Mouse (Mus musculus): ENCODE results near the gene Mrpl43. TPM values are rescaled to one million over a fixed set of nuclear protein-coding genes. Genes with fewer than 3 reads are reported as not detected.
"Not testable (repeated sequence)": the region's sequence is repeated elsewhere in the genome, so short reads cannot be mapped to it uniquely, and the experiment has no call there.

Mrpl43 gene
- polyA plus RNA-seq, 1 experiment from 2014 or later: 79.9 TPM

DNA sequence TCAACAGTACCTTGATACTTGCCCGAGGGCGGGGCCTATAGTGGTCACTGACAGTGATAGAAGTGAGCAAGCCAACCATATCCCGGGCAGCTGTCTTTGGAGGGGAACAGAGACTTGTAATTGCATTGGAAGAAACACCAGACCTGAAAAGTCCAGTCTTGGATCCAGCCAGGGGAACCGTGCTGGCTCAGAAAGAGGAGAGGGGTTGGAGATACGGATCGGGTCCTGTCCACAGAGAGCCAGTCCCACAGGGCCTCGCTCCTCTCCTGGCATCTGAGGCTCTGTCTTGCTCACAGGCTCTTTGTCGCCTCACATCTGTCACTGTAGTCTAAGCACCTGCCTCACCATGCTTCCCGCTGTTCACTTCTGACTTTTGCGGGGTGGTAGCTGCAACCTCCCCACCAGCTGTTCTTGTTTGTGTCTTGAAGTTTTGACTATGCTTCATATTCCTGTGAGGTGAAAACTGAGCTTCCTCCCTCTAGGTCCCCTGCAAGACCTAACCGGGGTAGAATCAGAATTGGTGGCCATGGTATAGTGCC lies 38.2 kb upstream of the Mrpl43 start:
- 44% methylated on average over 11 of the region's 11 CpGs for WGBS
- Histone ChIP-seq H3K4me2 (ENCODE audit: low read length) (no peak overlapping the region), H3K4me1 (replicated peaks; ENCODE audit: insufficient read depth, low read length) (peaks cover 14% of the 10 kb centered on the region), H3K27me3 (ENCODE audit: insufficient read depth, low read length) (0 out of 2 replicates have a peak, but pooled peaks cover 4% of the 10 kb centered on the region), H3K4me3 (replicated peaks; ENCODE audit: low read depth, low read length) (no peak overlapping the region), H3K27ac (no peak overlapping the region), H3K36me3 (ENCODE audit: insufficient read depth, low read length) (0 out of 2 replicates have a peak, but pooled peaks cover 2% of the 10 kb centered on the region), H3K9ac (ENCODE audit: low read depth, low read length) (no peak overlapping the region), H3K9me3 (replicated peaks; ENCODE audit: low read length) (no peaks in the 10 kb centered on the region)
- DNase-seq (ENCODE audit: low spot score): no peak
- TF ChIP-seq CTCF (IDR thresholded peaks at IDR 0.05; ENCODE audit: low read depth): no peak
- no peak for ATAC-seq (replicated peaks; ENCODE audit: low FRiP score, low read depth)

DNA sequence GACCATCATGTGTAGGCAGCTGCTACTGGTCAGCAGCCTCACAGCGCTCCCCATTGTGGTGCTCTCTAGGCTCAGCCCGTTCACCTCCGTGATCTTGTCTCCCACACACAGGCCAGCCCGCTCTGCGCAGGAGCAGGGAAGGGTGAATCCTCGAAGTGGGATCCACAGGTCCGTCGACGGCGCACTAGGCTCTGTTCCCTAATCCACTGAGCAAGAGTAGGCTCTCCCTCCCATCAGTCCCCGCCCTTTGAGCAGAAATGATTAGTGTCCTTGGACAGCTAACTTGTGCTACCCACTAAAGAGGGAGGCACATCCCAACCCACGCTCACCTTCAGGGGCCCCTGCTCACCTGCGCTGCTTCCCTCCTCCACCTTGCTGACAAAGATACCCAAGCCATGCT lies 34.0 kb upstream of the Mrpl43 start:
- H3K9me3 ChIP-seq (replicated peaks; ENCODE audit: low read length): no peaks in the 10 kb centered on the region
- WGBS: 42% methylated on average over 13 of the region's 13 CpGs
- ATAC-seq (replicated peaks; ENCODE audit: low FRiP score, low read depth) (no peak), DNase-seq (ENCODE audit: low spot score) (no peak)
- H3K4me3 ChIP-seq (replicated peaks; ENCODE audit: low read depth, low read length): no peak overlapping the region
- H3K27me3 ChIP-seq (ENCODE audit: insufficient read depth, low read length): 0 out of 2 replicates have a peak, but pooled peaks cover 4% of the 10 kb centered on the region
- H3K36me3 ChIP-seq (ENCODE audit: insufficient read depth, low read length): no peaks in the 10 kb centered on the region
- H3K27ac ChIP-seq: no peak overlapping the region
- no peak overlapping the region for H3K4me2 ChIP-seq (ENCODE audit: low read length)
- TF ChIP-seq CTCF (IDR thresholded peaks at IDR 0.05; ENCODE audit: low read depth): no peak
- no peak overlapping the region for H3K9ac ChIP-seq (ENCODE audit: low read depth, low read length)
- no peaks in the 10 kb centered on the region for H3K4me1 ChIP-seq (replicated peaks; ENCODE audit: insufficient read depth, low read length)

DNA sequence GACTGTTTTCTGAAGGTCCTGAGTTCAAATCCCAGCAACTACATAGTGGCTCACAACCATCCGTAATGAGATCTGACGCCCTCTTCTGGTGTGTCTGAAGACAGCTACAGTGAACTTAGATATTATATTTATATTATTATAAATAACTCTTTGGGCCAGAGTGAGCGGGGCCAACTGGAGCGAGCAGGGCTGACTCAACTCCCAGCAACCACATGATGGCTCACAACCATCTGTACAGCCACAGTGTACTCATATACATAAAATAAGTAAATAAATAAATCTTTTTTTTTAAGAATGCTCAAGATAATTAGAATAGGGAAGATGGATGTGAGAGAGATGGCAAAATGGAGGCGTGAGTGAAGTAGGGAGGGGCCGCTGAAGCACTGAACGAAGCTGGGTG lies 32.0 kb upstream of the Mrpl43 start:
- not testable (repeated sequence) for ATAC-seq (replicated peaks; ENCODE audit: low FRiP score, low read depth); H3K27me3 ChIP-seq (ENCODE audit: insufficient read depth, low read length); H3K4me2 ChIP-seq (ENCODE audit: low read length); H3K4me1 ChIP-seq (replicated peaks; ENCODE audit: insufficient read depth, low read length); H3K4me3 ChIP-seq (replicated peaks; ENCODE audit: low read depth, low read length); DNase-seq (ENCODE audit: low spot score); H3K27ac ChIP-seq; H3K9ac ChIP-seq (ENCODE audit: low read depth, low read length); H3K9me3 ChIP-seq (replicated peaks; ENCODE audit: low read length); H3K36me3 ChIP-seq (ENCODE audit: insufficient read depth, low read length)
- WGBS: 91% methylated on average over 7 of the region's 7 CpGs

DNA sequence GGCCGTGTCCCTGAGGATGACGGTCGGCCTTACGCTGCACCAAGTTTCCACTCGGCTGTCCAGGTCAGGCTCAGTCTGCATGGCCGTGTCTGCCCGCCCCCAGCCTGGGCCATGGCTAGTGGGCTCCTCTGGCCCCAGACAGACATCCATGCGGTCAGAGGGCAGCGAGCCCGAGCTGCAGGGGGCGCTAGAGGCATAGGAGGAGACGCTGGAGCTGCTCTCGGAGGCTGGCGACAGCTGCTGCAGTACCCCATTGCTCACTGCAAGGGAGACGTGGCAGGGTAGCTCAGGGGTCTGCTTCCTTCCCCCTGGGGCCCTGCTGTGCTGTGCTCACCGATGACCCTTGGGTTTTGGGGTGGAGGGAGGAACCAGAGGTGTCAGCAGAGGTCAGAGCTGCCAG lies 30.6 kb upstream of the Mrpl43 start:
- WGBS: 30% methylated on average over 16 of the region's 16 CpGs
- Histone ChIP-seq H3K9ac (ENCODE audit: low read depth, low read length) (no peak overlapping the region), H3K4me3 (replicated peaks; ENCODE audit: low read depth, low read length) (no peak overlapping the region), H3K4me2 (ENCODE audit: low read length) (no peak overlapping the region), H3K27me3 (ENCODE audit: insufficient read depth, low read length) (no peaks in the 10 kb centered on the region), H3K27ac (no peak overlapping the region), H3K36me3 (ENCODE audit: insufficient read depth, low read length) (no peaks in the 10 kb centered on the region), H3K4me1 (replicated peaks; ENCODE audit: insufficient read depth, low read length) (no peaks in the 10 kb centered on the region), H3K9me3 (replicated peaks; ENCODE audit: low read length) (no peaks in the 10 kb centered on the region)
- ATAC-seq (replicated peaks; ENCODE audit: low FRiP score, low read depth) (no peak; the same call in 1 of the 2 replicates), DNase-seq (ENCODE audit: low spot score) (peak; percentile 40)
- TF ChIP-seq CTCF (IDR thresholded peaks at IDR 0.05; ENCODE audit: low read depth): peak; percentile 66

DNA sequence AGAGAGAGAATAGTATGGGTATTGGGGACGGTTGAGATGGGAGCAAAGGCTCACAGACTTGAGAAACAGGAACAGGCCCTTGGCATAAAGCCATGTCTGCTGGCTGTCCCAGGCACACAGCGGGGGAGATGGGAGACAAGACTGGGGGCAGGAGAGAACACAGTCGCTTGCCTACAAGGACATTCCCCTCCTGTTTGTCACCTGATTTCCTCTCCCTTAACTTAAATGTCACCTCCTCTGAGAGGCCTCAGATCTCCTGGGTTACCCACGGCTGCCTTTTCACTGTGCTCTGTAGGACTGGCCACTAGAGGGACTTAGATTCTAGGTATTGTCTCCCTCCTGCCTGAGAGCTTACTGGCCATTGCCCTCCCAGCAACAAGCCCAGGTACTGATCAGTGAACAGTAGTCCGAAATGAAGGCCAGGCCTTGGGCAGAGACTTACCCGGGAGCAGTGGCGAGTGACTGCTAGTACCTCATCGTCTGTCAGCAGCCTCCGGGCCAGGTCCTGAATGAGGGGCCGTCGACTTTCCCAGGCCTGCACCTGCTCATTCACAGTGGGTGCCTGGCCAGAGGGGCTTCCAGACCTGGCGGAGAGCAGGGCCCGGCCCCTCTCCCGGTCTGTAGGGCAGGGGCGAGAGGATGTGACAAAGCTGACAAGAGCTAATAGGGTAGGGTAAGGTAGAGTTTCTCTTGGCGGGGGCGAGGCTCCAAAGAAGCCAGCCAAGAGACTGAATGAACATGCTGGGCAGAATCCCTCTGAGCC lies 26.5 kb upstream of the Mrpl43 start:
- DNase-seq (ENCODE audit: low spot score): peak; percentile 77
- Histone ChIP-seq H3K27me3 (ENCODE audit: insufficient read depth, low read length) (no peaks in the 10 kb centered on the region), H3K27ac (no peak overlapping the region), H3K9ac (ENCODE audit: low read depth, low read length) (no peak overlapping the region), H3K4me3 (replicated peaks; ENCODE audit: low read depth, low read length) (no peak overlapping the region), H3K4me2 (ENCODE audit: low read length) (no peak overlapping the region), H3K9me3 (replicated peaks; ENCODE audit: low read length) (no peaks in the 10 kb centered on the region), H3K4me1 (replicated peaks; ENCODE audit: insufficient read depth, low read length) (peaks cover 4% of the 10 kb centered on the region; the same call in 1 of the 2 replicates), H3K36me3 (ENCODE audit: insufficient read depth, low read length) (0 out of 2 replicates have a peak, but pooled peaks cover 11% of the 10 kb centered on the region)
- ATAC-seq (replicated peaks; ENCODE audit: low FRiP score, low read depth): no peak
- peak; percentile 63 for TF ChIP-seq CTCF (IDR thresholded peaks at IDR 0.05; ENCODE audit: low read depth)
- WGBS: 51% methylated on average over 17 of the region's 17 CpGs

DNA sequence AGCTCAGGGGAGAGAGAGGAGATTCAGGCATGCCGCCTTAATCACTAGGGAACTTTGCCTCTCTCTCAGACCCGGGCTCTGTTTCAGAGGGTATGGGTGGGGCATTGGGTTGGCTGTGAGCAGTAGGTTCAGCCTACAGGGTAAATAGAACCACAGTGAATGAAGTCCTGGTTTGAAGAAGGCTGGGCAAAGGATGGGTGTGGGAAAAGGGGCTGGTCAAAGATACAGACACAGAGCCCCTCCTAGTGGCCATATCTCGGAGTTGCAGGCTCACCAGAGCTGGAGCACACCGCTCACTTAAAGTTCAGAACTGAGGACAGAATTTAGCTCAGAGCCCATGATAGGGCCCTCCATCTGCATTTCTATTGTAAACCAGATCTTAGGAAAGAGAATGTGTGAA lies 25.5 kb upstream of the Mrpl43 start:
- Histone ChIP-seq H3K4me2 (ENCODE audit: low read length) (no peak overlapping the region), H3K4me1 (replicated peaks; ENCODE audit: insufficient read depth, low read length) (peaks cover 4% of the 10 kb centered on the region; the same call in 1 of the 2 replicates), H3K4me3 (replicated peaks; ENCODE audit: low read depth, low read length) (no peak overlapping the region), H3K36me3 (ENCODE audit: insufficient read depth, low read length) (peaks cover 21% of the 10 kb centered on the region), H3K9me3 (replicated peaks; ENCODE audit: low read length) (no peaks in the 10 kb centered on the region), H3K27ac (no peak overlapping the region), H3K27me3 (ENCODE audit: insufficient read depth, low read length) (no peaks in the 10 kb centered on the region), H3K9ac (ENCODE audit: low read depth, low read length) (no peak overlapping the region)
- DNase-seq (ENCODE audit: low spot score) (peak; percentile 94), ATAC-seq (replicated peaks; ENCODE audit: low FRiP score, low read depth) (no peak)
- TF ChIP-seq CTCF (IDR thresholded peaks at IDR 0.05; ENCODE audit: low read depth): peak; percentile 96
- 20% methylated on average over 4 of the region's 4 CpGs for WGBS
